Mouse (Mus musculus) C2C12 (cell line): ENCODE results near the gene Il2rb.

Experiments
- CEBPB ChIP-seq: IDR thresholded peaks from one replicate; pipeline ENCODE4 v1.6.1; 2011; ENCODE audit warnings: low read depth, mild to moderate bottlenecking, control low read depth, moderate library complexity
- CTCF ChIP-seq: IDR thresholded peaks from one replicate; pipeline ENCODE4 v1.5.1; 2011; ENCODE audit not compliant: control insufficient read depth, insufficient read depth, insufficient read length
- MAX ChIP-seq: IDR thresholded peaks from one replicate; pipeline ENCODE4 v1.6.1; 2011; ENCODE audit warnings: mild to moderate bottlenecking, control low read depth
- MYOD1 ChIP-seq: IDR thresholded peaks from one replicate; pipeline ENCODE4 v1.6.1; 2011; ENCODE audit warnings: low read depth; ENCODE audit not compliant: control insufficient read depth, insufficient read length
- MYOG ChIP-seq: IDR thresholded peaks from one replicate; pipeline ENCODE4 v1.6.1; 2011; ENCODE audit not compliant: control insufficient read depth, insufficient read length; ENCODE audit errors: extremely low read depth
- USF1 ChIP-seq: IDR thresholded peaks from one replicate; pipeline ENCODE4 v1.6.1; 2011; ENCODE audit warnings: low read depth, mild to moderate bottlenecking, control low read depth, moderate library complexity

DNA sequence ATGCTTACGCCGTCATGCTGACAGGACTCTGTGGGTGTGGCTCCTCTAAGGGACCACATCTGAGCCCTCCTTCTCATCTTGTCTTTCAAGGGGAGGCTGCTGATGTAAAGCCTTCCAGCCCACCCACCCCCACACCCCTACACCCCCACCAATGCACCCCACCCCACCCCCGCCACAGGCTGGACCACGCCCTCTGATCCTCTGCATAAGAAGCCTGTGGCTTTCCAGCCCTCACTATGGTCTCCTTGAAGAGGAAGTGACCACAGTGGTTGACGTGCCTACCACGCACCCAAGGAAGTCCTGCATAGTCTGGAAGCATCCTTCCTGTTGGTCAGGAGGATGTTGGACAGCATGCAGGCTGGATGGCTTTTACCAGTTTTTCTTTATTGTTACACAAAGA lies 20.7 kb upstream of the Il2rb start:
- no peak for TF ChIP-seq CTCF
- no peak for TF ChIP-seq USF1
- no peak for TF ChIP-seq MYOG
- TF ChIP-seq MAX: no peak
- no peak for TF ChIP-seq CEBPB
- TF ChIP-seq MYOD1: no peak
